In the genomic region with DNA sequence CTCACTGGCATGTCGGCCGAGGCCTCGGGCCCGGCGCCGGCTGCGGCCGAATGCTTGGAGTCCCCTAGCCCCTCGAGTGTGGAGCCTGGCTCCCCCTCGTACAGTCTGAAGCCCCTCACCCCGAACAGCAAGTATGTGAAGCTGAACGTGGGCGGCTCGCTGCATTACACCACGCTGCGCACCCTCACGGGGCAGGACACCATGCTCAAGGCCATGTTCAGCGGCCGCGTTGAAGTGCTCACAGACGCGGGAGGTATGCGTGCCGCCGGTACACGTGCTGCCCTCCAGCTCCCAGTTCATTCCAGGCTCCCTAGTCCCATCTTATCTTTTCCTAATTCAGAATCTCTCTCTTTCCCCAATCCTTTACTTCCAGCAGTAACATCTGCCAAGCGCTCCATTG, we compare ENCODE assay signal across 8 mouse cellular contexts. TPM values are rescaled to one million over a fixed set of nuclear protein-coding genes. Genes with fewer than 3 reads are reported as not detected.
A peak's percentile ranks its signal among the peaks of the same experiment; 100 is the strongest.
DNase-seq lines count a peak whose midpoint lies in the region; ATAC-seq and TF ChIP-seq lines count a peak whose summit lies in the region.

No protein-coding gene starts in this region.

- WGBS in kidney, embryonic 16.5 days, result under 1% methylated on average over 27 of the region's 27 CpGs
- WGBS in heart, postnatal 0 days, result 1% methylated on average over 26 of the region's 27 CpGs
- WGBS in lung, embryonic 16.5 days, result under 1% methylated on average over 24 of the region's 27 CpGs

- no peak; the same call in 1 of the 2 replicates for ATAC-seq in kidney, embryonic 16.5 days (ENCODE audit: low FRiP score, low TSS enrichment)
- ATAC-seq in heart, postnatal 0 days (ENCODE audit: insufficient read depth, low read depth), result peak; percentile 58
- peak; percentile 68 for ATAC-seq in lung, embryonic 16.5 days (ENCODE audit: low read depth)

- no peak for TF ChIP-seq CTCF in bone marrow macrophage, adult 2 months (IDR thresholded peaks at IDR 0.05; ENCODE audit: low read depth, low read length)
- TF ChIP-seq CTCF in heart, postnatal 0 days (IDR thresholded peaks at IDR 0.05; ENCODE audit: low read depth), result no peak

- no peaks in the 10 kb centered on the region for H3K9me3 ChIP-seq in kidney, embryonic 16.5 days (ENCODE audit: low read length)
- no peaks in the 10 kb centered on the region for H3K9me3 ChIP-seq in heart, postnatal 0 days (replicated peaks; ENCODE audit: control insufficient read depth, low read length)
- no peaks in the 10 kb centered on the region for H3K9me3 ChIP-seq in lung, embryonic 16.5 days (ENCODE audit: control insufficient read depth, low read length)

- H3K27me3 ChIP-seq in kidney, embryonic 16.5 days (ENCODE audit: insufficient read depth, low read length), result no peaks in the 10 kb centered on the region
- H3K27me3 ChIP-seq in heart, postnatal 0 days (ENCODE audit: control insufficient read depth, insufficient read depth, low read length), result no peaks in the 10 kb centered on the region
- H3K27me3 ChIP-seq in lung, embryonic 16.5 days (ENCODE audit: control insufficient read depth, insufficient read depth, low read depth, low read length), result no peaks in the 10 kb centered on the region

- TF ChIP-seq POLR2A in bone marrow macrophage, adult 2 months (IDR thresholded peaks at IDR 0.05; ENCODE audit: borderline replicate concordance, low read depth, low read length), result no peak

- peak overlapping the region; percentile 74 for H3K9ac ChIP-seq in kidney, embryonic 16.5 days (replicated peaks; ENCODE audit: low read length)
- H3K9ac ChIP-seq in heart, postnatal 0 days (replicated peaks; ENCODE audit: low read depth, low read length), result peak overlapping the region; percentile 56
- peak overlapping the region; percentile 87 for H3K9ac ChIP-seq in lung, embryonic 16.5 days (ENCODE audit: low read length)

- peak overlapping the region; percentile 76 for H3K4me3 ChIP-seq in kidney, embryonic 16.5 days (ENCODE audit: low read length)
- peak overlapping the region; percentile 100 for H3K4me3 ChIP-seq in bone marrow macrophage, adult 2 months (ENCODE audit: insufficient read depth, low read length)
- H3K4me3 ChIP-seq in heart, postnatal 0 days (ENCODE audit: low read depth, low read length), result peak overlapping the region; percentile 57
- peak overlapping the region; percentile 93 for H3K4me3 ChIP-seq in lung, embryonic 16.5 days (ENCODE audit: low read length)

- peaks cover 12% of the 10 kb centered on the region for H3K4me1 ChIP-seq in kidney, embryonic 16.5 days (ENCODE audit: insufficient read depth, low read length)
- H3K4me1 ChIP-seq in bone marrow macrophage, adult 2 months (ENCODE audit: control insufficient read depth, insufficient read depth, low read length), result peaks cover 13% of the 10 kb centered on the region
- peaks cover 6% of the 10 kb centered on the region for H3K4me1 ChIP-seq in heart, postnatal 0 days (ENCODE audit: control insufficient read depth, insufficient read depth)
- peaks cover 7% of the 10 kb centered on the region for H3K4me1 ChIP-seq in lung, embryonic 16.5 days (replicated peaks; ENCODE audit: control insufficient read depth, insufficient read depth, low read length)

- DNase-seq in kidney, postnatal 4 days, result no peak
- DNase-seq in heart, postnatal 0 days (ENCODE audit: low spot score), result no peak
- DNase-seq in c-Kit-positive CD71-positive TER-119-positive erythroid progenitor cells, embryonic 14.5 days (ENCODE audit: low spot score), result no peak
- no peak for DNase-seq in urinary bladder, postnatal 14 days (ENCODE audit: low spot score)
- no peak for DNase-seq in urinary bladder, postnatal 4 days (ENCODE audit: low spot score in 2 of 2)

- H3K27ac ChIP-seq in kidney, embryonic 16.5 days (ENCODE audit: low read length), result peak overlapping the region; percentile 40; the same call in 1 of the 2 replicates
- peak overlapping the region; percentile 31; the same call in 1 of the 2 replicates for H3K27ac ChIP-seq in bone marrow macrophage, adult 2 months (ENCODE audit: insufficient read depth, low read depth, low read length)
- peak overlapping the region; percentile 28 for H3K27ac ChIP-seq in heart, postnatal 0 days (ENCODE audit: low read depth)
- H3K27ac ChIP-seq in lung, embryonic 16.5 days (ENCODE audit: low read length), result peak overlapping the region; percentile 73

- no peak for TF ChIP-seq EP300 in heart, postnatal 0 days (IDR thresholded peaks at IDR 0.05; ENCODE audit: low read depth)

- H3K4me2 ChIP-seq in kidney, embryonic 16.5 days (replicated peaks; ENCODE audit: low read depth, low read length), result peak overlapping the region; percentile 68
- H3K4me2 ChIP-seq in heart, postnatal 0 days (ENCODE audit: low read depth, low read length), result peak overlapping the region; percentile 77
- peak overlapping the region; percentile 97 for H3K4me2 ChIP-seq in lung, embryonic 16.5 days (ENCODE audit: low read depth, low read length)

- peaks cover 6% of the 10 kb centered on the region; the same call in 1 of the 2 replicates for H3K36me3 ChIP-seq in kidney, embryonic 16.5 days (ENCODE audit: insufficient read depth, low read length)
- H3K36me3 ChIP-seq in heart, postnatal 0 days (replicated peaks; ENCODE audit: control insufficient read depth, insufficient read depth, low read length), result 0 out of 2 replicates have a peak, but pooled peaks cover 10% of the 10 kb centered on the region
- no peaks in the 10 kb centered on the region for H3K36me3 ChIP-seq in lung, embryonic 16.5 days (ENCODE audit: control insufficient read depth, insufficient read depth, low read length)

RNA-seq across cellular contexts. Expression of gene Kctd13, which starts 0.4 kb away (rescaled TPM):
- 16.5 and 17.7 TPM in 2 replicates for polyA plus RNA-seq in kidney, embryonic 16.5 days (2015; fragmentation: Nextera tagmentation; extraction: Ambion mirVana)
- 16.2 and 17.5 TPM in 2 replicates for polyA plus RNA-seq in bone marrow macrophage, adult 2 months (2012; ENCODE audit: insufficient read depth, insufficient read length, missing spikeins)
- total RNA-seq in heart, postnatal 0 days (2014; rRNA removed; ENCODE audit: low replicate concordance), result 6.8 and 8.2 TPM in 2 replicates
- polyA plus RNA-seq in heart, postnatal 0 days (2015; fragmentation: Nextera tagmentation; extraction: Ambion mirVana), result 11.2 TPM in 2 replicates
- polyA plus RNA-seq in lung, embryonic 16.5 days (2015; fragmentation: Nextera tagmentation; extraction: Ambion mirVana), result 11.7 and 12.3 TPM in 2 replicates

RNA-seq across cellular contexts. Expression of gene Tmem219, which starts 6.3 kb away (rescaled TPM):
- polyA plus RNA-seq in kidney, embryonic 16.5 days (2015; fragmentation: Nextera tagmentation; extraction: Ambion mirVana), result 33.8 and 34.1 TPM in 2 replicates
- polyA plus RNA-seq in bone marrow macrophage, adult 2 months (2012; ENCODE audit: insufficient read depth, insufficient read length, missing spikeins), result 74.2 and 75.9 TPM in 2 replicates
- total RNA-seq in heart, postnatal 0 days (2014; rRNA removed; ENCODE audit: low replicate concordance), result 19.9 and 30.0 TPM in 2 replicates
- 19.9 and 20.5 TPM in 2 replicates for polyA plus RNA-seq in heart, postnatal 0 days (2015; fragmentation: Nextera tagmentation; extraction: Ambion mirVana)
- 28.4 and 30.8 TPM in 2 replicates for polyA plus RNA-seq in lung, embryonic 16.5 days (2015; fragmentation: Nextera tagmentation; extraction: Ambion mirVana)

RNA-seq across cellular contexts. Expression of gene Asphd1, which starts 20.3 kb away (rescaled TPM):
- polyA plus RNA-seq in kidney, embryonic 16.5 days (2015; fragmentation: Nextera tagmentation; extraction: Ambion mirVana), result 0.12 and 0.24 TPM in 2 replicates
- polyA plus RNA-seq in bone marrow macrophage, adult 2 months (2012; ENCODE audit: insufficient read depth, insufficient read length, missing spikeins), result not detected in 2 replicates
- 0.23 TPM in 1 of 2 replicates, not detected in the other for total RNA-seq in heart, postnatal 0 days (2014; rRNA removed; ENCODE audit: low replicate concordance)
- polyA plus RNA-seq in heart, postnatal 0 days (2015; fragmentation: Nextera tagmentation; extraction: Ambion mirVana), result not detected in 2 replicates
- 0.14 and 0.20 TPM in 2 replicates for polyA plus RNA-seq in lung, embryonic 16.5 days (2015; fragmentation: Nextera tagmentation; extraction: Ambion mirVana)

RNA-seq across cellular contexts. Expression of gene Sez6l2, which starts 21.3 kb away (rescaled TPM):
- 0.86 and 1.6 TPM in 2 replicates for polyA plus RNA-seq in kidney, embryonic 16.5 days (2015; fragmentation: Nextera tagmentation; extraction: Ambion mirVana)
- polyA plus RNA-seq in bone marrow macrophage, adult 2 months (2012; ENCODE audit: insufficient read depth, insufficient read length, missing spikeins), result 1.6 and 2.6 TPM in 2 replicates
- total RNA-seq in heart, postnatal 0 days (2014; rRNA removed; ENCODE audit: low replicate concordance), result 8.7 and 14.2 TPM in 2 replicates
- 1.5 and 1.7 TPM in 2 replicates for polyA plus RNA-seq in heart, postnatal 0 days (2015; fragmentation: Nextera tagmentation; extraction: Ambion mirVana)
- 0.36 and 0.63 TPM in 2 replicates for polyA plus RNA-seq in lung, embryonic 16.5 days (2015; fragmentation: Nextera tagmentation; extraction: Ambion mirVana)

RNA-seq across cellular contexts. Expression of gene Taok2, which starts 44.5 kb away (rescaled TPM):
- 58.6 and 59.9 TPM in 2 replicates for polyA plus RNA-seq in kidney, embryonic 16.5 days (2015; fragmentation: Nextera tagmentation; extraction: Ambion mirVana)
- 58.5 and 66.8 TPM in 2 replicates for polyA plus RNA-seq in bone marrow macrophage, adult 2 months (2012; ENCODE audit: insufficient read depth, insufficient read length, missing spikeins)
- 47.4 and 47.9 TPM in 2 replicates for total RNA-seq in heart, postnatal 0 days (2014; rRNA removed; ENCODE audit: low replicate concordance)
- 17.9 and 20.9 TPM in 2 replicates for polyA plus RNA-seq in heart, postnatal 0 days (2015; fragmentation: Nextera tagmentation; extraction: Ambion mirVana)
- polyA plus RNA-seq in lung, embryonic 16.5 days (2015; fragmentation: Nextera tagmentation; extraction: Ambion mirVana), result 55.8 and 58.3 TPM in 2 replicates
